Mouse (Mus musculus) spleen, postnatal 10 days (tissue): ENCODE data around the gene Smg9.

Experiments used
- DNase-seq, 2 experiments: peaks; one replicate each; pipeline ENCODE4 v3.0.0; 2021 to 2022; ENCODE audit warnings: low spot score in 2 of 2

Smg9 gene

DNA sequence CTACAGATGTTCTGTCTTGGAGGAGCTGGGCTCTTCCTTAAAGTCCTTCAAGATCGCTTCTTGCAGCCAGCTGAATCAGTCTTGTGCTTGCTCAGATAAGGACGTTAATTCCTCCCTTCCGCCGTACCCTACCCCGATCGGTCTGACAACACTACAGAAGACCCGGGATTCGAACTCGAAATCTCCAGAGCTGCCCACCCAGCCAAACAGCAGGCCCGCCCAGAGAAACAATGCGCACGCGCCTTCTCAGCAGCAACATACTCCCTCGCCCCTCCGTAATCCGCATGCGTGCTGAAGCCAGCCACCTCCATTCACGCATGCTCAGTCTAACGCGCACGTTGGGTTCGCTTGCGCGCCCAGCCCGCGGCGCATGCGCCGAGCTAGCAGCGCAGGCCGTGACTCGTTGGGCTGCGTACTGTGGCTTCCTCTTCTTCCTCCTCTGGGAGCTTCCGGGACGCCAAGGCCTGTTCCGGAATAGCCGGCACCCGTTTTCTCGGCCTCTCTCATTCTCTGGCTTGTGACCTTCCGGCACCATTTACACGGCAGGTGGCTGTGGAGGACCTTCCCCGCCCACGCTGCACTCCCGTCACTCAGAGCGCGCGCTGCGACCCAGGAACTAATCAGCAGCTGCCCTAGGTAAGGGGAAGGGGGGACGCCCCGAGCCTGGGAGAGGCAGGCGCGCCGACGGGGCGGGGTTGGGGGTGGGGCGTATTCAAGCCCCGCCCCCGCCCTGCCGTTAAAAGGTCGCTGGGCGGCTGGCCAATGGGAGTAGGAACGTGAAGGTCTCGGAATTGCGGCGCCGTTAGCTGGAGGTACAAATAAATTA lies at the start of gene Smg9:
Gene Smg9 (plus strand): TSS at position 364 of the 826 bp plus-strand sequence.
- peak; percentile 90 to 97 for DNase-seq

DNA sequence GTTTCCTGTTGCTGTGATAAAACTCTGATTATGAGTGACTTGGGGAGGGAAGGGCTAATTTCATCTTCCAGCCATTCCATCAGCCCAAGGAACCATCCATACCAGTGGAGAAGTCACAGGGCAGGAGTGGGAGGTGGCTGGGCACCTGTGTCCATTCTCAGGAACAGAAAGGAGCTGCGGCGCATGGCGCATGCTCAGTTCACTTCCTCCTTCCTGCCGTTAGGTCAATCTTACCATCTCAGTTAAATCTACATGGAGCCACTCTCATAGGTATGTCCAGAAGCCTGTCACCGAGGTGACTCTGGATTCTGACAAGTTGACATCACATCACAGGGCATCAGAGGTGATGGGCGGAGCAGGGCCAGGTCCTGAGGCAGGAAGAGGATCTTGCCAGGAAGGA lies 43.8 kb upstream of the Smg9 start:
- DNase-seq, result no peak

DNA sequence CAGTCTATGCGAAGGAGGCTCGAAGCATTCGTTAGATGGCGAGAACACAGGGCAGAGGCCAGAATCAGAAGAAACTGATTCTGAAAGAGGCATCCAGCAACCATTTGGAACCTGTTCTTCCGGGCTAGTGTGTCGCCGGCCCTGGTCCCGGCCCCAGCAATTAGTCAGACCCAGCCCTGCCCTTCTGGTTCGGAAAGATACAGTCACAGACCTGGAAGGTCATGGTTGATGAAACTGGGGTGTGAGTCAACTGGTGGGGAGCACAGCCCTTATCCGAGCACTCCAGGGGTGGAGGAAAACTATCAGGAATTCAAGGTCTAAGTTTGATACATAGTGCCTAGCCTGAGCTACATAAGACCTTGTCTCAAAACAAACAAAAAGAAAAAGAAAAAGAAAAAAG lies 43.3 kb upstream of the Smg9 start:
- no peak for DNase-seq

DNA sequence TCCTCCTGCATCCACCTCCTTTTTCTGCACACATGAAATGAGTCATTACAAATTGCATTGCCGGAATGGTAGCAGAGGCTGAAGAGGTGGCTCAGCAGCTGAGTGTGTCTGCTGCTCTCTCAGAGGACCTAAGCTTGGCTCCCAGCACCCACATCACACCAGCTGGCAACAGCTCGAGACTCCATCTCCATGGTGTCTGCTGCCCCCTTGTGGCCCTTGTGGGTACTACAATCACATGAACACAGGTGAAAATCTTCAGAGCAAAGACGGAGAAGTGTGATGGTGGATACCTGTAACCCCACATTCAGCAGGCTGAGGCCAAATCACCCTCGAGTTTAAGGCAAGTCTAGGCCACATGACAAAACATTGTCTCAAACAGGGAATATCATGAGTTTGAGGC lies 41.5 kb upstream of the Smg9 start:
- DNase-seq, result peak; percentile 54 to 73

DNA sequence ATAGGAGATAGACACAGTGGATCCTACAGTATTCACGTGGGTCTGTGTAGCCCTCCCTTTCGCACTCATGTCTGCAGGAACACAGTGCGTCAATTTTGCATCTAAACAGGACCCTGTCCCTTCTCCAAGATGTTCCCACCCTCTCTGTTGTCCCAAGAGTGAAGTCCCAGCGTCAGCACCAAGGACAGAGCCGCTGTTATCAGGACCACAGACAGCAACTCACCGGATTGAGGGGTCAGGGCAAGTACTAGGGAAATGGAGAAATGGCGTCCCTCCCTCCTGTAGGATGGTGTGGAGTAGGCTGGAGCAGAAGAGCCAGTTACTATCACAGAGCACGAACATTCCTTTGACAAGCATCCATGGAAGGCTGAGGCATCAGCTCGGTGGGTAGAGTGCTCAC lies 40.1 kb upstream of the Smg9 start:
- DNase-seq, result peak in 1 of 2 experiments; percentile 57

DNA sequence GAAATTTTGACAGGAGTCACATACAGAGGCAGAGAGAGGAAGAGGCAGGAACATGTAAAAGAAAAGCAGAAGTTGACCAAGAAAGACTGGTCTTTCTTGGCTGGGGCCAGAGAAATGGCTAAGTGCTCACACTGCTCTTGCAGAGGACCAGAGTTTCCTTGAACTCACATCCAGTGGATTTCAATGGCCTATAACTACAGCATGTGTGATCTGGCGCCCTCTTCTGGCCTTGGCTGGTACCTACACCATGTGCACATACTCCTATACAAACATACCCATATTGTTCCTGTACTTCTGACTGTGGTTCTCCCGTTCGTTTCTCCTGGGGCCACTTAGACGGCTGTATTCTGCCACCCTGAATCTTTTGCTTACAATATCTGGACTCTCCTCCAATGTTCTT lies 38.4 kb upstream of the Smg9 start:
- DNase-seq, result peak in 1 of 2 experiments; percentile 42

DNA sequence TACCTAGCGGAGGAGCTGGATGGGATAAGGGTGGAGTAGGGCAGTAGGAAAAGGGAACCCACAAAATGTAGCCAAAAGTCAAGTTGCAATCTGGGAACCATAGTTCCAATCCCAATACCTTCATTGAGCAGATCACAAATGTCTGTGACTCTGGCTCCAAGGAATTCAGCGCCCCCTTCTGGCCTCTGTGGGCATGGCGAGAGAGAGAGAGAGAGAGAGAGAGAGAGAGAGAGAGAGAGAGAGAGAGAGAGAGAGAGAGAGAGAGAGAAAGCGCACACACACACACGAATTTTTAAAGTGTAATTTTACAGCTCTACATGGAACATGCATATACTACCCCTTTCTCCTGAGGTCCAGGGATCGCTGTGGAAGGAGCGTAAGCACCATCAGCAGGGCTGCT lies 36.2 kb upstream of the Smg9 start:
- peak; percentile 64 to 81 for DNase-seq

DNA sequence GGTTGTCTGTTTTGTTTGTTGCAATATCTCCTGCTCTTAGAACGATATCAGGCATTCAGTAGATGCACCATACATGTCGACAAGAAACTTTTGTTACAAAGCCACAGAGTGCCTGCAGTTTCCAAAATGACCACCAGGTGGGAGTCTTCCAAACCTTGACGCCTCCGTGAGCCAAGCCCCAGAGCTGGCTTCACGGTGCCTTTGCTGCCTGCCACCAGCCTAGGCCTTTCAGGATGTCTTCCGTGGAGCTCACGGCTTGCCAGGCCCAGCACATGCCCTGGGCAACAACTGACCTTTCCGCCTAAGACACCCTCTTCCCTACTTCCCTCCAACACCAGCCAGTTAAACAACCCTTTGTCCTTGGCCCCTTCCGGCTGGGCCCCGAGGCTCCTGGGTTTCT lies 34.6 kb upstream of the Smg9 start:
- DNase-seq, result peak; percentile 94

DNA sequence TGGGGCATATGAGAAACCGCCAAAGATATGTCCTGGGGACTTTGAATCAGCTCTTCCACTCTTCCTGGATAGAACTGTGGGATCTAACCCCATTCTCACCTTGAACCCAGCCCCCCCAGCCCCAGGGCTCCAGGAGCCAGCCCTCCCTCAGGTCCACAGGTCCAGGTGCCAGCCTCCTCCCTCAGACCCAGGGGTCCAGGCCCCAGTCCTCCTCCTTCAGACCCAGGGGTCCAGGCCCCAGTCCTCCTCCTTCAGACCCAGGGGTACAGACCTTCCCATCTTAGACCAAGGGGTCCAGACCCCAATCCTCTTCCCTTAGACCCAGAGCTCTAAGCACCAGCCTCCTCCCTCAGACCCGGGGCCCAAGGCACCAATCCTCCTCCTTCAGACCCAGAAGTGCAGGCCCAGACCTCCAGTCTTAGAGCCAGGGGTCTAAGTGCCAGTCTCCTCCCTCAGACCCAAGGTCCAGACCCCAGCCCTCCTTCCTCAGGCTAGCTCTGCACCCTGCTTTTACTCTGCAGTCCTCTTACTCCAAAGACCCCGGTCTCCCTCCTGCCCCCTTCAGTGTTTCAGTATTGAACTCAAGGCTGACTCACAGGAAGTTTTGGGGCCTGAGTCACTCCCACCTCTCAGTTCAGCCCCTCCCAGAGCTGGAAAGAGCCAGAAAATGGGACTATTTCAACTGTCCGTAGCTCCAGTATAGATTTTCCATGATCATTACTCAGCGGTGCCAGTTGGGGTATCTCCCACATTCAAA lies 34.0 kb upstream of the Smg9 start:
- no peak for DNase-seq

DNA sequence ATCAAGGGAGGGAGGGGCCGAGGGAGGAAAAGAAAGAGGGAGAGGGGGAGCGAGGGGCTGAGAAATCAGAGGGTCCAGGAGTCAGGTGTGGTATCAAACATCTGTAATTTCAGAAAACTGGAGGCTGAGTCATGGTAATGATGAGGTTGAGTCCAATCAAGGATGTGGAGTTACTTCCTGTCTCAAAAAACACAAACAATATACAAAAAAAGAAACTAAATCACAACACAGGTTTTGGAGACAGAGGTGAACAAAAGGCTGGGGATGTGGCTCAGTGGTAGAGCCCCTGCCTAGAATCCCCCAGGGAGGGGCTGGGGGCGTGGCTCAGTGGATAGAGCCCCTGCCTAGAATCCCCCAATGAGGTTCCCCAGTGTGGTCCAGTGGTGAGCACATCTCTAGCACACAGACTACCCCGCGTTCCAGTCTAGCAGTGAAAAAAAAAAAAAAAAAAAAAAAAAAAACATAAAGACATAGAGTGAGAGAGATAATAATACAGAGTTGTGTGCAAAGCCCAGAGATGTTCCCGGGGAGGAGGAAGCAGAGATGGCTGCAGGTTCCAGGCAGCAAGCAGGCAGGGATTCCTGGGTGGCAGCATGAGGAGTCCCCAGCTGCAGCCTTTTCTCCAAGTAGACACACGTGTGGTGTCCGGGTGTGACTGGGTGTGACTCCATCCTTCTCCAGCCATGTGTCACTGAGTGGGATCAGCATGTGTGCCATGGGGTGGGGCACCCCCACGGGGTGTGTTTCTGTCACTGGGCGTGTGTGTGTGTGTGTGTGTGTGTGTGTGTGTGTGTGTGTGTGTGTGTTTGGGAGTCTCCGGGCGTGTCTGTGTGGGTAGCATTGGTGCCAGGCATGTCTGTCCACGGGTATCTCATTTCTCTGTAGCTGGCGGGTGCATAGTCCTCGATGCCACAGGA lies 32.4 kb upstream of the Smg9 start:
- peak in 1 of 2 experiments; percentile 44 for DNase-seq

DNA sequence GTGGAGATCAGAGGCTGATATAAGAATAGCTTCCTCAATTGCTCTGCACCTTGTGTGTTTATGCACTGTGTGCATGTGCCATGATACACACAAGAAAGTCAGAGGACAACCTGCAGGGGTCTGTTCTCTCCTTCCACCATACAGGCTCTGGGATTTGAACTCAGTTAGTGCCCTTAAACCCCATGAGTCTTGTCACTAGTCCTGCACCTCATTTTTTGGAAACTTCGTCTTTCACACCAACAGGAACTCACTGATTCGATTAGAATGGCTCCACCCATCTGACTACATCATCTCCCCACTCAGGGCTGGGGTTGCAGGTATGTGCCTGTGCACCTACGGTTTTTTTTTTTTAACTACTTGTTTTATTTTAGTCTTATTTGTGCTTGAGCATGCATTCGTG lies 31.2 kb upstream of the Smg9 start:
- DNase-seq, result no peak

DNA sequence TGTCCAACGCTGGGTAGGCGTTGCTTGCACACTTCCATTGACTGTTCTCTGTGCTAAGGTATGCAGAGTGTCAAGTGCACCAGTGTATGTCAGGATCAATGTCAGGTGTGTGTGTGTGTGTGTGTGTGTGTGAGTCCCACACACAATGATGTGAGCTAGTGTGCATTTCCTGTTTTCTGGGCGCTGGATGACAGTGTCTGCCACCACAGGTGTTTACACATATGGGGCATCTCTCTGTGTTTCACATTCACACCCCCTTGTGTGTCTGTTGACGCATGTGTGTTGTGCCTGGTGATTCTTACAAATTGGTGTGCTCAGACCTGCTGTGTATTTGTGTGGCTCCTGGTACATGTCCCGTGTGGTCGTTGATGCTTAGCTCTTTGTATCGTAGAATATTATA lies 30.5 kb upstream of the Smg9 start:
- no peak for DNase-seq

DNA sequence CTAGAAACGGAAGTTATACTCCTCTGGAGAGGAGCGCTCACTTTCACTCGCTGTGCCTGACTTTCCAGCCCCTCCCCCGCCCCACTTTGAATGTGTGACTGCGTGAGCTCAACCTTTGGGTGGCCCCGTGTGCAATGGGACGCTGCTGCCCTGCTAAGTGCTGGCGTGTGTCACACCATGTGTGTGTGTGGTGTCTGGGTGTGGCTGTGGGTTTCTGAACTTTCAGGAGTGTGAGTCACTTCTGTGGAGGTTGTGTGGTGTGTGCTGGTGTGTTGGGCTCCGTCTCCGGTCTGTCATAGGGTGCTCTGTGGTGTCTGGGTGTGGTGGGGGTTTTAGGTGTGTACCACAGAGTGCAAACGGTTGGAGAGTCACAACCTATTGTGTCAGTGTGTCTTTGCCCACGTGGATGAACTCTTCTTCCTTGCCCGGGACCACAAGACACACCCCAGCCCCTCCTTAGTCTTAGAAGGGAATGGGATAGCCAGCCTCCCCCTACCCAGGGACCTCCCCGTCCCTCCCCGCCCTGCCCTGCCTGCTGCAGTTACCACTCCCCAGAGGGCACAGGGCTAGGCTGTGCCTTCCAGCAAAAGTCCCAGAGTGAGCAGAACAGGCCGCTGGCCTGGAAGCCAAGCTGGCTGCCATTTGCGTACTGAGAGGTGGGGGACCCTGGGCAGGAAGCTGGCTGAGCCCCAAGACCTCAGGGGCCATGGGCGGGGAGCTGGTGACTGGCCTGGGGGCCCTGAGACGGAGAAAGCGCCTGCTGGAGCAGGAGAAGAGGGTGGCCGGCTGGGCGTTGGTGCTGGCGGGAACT lies 29.5 kb upstream of the Smg9 start, which contains the start of gene Kcnn4:
Gene Kcnn4 (plus strand): TSS at position 533 of the 811 bp plus-strand sequence.
- peak; percentile 73 to 81 for DNase-seq

DNA sequence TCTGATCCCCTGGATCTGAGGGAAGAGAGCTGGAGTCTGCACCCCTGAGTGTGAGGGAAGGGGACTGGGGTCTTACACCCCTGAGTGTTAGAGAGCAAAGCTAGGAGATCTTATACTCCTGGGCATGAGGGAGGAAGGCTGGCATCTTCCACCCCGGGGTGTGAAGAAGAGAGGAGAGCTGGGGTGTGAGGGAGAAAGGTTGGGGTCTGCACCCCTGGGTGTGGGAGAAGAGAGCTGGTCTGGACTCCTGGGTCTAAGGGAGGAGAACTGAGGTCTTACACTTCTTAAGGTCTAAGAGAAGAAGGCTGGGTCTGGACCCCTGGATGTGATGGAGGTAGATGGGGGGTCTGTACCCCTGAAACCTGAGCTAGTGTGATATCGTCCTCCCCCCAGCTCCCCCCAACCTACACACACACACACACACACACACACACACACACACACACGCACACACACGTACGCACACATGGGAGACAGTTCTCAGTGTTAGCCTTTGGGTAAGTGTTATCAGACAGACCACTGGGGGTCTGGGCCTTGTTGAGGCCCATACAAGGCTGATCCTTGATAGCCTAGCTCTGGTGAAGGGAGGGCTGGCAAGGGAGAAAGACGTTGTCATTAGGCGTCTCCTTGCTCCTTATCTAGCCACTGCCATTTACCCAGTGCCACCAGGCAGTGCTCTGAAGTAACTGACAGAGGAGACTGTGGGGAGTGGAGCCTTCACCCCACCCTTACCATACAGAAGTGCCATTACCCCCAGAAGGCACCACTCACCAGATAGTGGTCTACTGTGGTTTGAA lies 28.2 kb upstream of the Smg9 start:
- DNase-seq, result peak; percentile 76 to 79

DNA sequence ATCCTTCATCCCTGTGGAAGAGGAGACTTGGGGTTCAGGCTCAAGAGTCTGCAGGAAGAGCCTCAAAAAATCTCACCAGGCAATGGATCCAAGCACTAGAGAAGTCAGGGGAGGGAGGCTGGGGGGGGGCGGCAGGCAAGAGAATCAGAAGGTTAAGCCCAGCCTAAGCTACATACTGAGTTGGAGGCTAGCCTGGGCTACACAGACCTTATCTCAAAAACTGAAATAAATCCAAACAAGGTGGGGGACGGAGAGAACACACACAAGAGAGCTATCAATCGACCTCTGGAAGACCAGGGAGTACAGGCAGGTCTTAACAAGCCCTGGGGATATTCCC lies 27.6 kb upstream of the Smg9 start:
- no peak for DNase-seq

DNA sequence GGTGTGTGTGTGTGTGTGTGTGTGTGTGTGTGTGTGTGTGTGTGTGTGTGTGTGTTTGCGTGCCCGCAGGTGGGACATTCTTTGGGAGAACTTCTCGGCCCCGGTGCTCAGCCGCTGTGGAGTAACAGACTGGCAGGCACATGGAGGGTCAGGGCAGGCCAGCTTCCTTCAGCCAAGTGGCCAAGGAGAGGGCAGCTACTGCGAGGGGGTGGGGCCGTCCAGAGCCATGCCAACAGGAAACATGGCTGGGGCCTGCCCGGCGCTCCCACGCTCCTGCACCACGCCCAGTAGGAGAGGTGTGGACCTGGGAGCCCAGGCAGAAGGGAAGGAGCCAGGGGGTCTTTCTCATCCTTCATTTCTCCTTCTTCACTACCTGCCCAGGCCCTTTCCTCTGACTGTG lies 27.1 kb upstream of the Smg9 start:
- peak; percentile 78 for DNase-seq

DNA sequence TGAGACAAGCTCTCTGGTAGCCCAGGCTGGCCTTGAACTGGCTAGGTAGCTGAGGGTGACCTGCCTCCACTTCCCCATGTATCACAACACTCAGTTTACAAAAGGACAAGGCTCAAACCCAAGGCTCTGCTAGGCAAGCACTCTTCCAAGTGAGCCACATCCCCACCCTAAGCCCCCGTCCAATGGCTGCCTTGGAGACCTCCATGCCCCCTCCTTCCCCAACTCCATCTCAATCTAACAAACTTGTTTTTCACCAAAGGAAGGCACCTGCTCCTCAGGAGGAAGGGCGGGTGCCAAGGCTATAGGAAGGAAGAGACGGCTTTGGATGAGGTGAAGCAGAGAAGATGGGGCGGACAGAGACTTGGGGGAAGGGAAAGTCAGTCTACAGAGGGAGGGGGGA lies 26.6 kb upstream of the Smg9 start:
- peak; percentile 59 to 64 for DNase-seq

DNA sequence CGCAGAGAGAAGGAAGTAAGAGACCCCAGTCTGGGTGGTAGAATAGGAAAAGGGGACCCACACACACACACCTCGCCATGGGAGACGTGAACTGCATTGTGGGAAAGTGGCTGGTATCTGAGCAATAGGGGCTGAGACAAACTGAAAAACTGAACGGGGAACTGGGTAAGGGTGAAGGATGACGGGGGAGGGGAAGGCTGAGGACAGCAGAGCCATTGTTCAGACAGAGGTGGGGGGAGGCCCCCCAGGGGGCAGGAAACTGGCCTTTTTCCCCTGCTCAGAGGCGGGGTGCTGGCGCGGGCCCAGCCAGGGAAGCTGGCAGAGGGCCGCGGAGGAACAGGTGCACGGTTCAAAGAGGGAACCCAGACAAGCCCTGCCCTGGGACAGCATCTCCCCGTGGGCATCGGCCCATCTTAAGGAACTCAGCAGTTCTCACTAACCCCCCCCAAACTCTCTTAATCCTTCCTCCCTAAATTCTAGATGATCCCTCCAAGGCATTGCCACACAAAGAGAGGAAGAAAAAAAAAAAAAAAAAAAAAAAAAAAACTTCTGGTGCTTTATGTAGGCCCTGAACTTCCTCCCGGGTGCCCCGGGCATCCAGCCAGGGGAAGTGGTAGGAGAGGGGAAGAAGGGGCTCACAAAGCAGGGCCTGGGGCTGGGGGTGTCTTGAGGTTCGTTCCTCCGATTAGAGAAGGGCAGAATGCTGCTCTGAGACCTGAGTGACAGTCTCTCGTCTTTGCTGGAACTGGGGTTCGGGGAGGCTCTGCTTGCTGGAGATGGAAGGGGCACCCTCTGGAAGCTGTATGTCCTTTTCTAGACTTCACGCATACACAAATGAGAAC lies 25.7 kb upstream of the Smg9 start:
- DNase-seq, result peak; percentile 78 to 81

DNA sequence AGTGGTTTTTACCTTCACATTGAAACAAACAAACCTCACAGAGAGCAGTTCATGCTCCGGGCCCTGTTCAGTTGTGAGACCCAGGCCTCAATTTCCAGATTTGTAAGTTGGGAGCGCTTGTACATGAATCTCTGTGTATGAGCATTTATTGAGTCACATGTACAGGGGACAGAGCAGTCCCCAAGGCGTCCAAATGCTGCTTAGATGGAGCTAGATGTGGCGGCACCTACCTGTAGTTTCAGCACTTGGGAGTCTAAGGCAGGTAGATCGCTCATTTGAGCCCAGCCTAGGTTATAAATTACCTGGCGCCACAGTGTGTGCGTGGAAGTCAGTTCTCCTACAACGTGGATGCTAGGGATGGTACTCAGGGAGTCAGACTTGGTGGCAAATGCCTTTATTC lies 23.0 kb upstream of the Smg9 start:
- no peak for DNase-seq
